Mouse (Mus musculus): Measurements from ENCODE around the gene Rspo1. TPM values are rescaled to one million over a fixed set of nuclear protein-coding genes. Genes with fewer than 3 reads are reported as not detected.

Rspo1 gene
- polyA plus RNA-seq, 1 experiment = 1.6 TPM

GRCm38 (mm10) chr4:124983893-124984526 is 2.2 kb upstream of the Rspo1 start:
- H3K27ac ChIP-seq (ENCODE audit: control insufficient read depth, insufficient read depth, low read depth, low read length, poor library complexity) = no peak overlapping the region
- H3K4me3 ChIP-seq (replicated peaks; ENCODE audit: control insufficient read depth, low read depth, low read length) = no peak overlapping the region
- TF ChIP-seq POLR2A (IDR thresholded peaks at IDR 0.05; ENCODE audit: borderline replicate concordance, control insufficient read depth, low read depth, low read length) (no peak), CTCF (IDR thresholded peaks at IDR 0.05; ENCODE audit: control insufficient read depth, insufficient read depth, low read length) (peak; percentile 39; the same call in 1 of the 2 replicates)
- no peaks in the 10 kb centered on the region for H3K4me1 ChIP-seq (ENCODE audit: control insufficient read depth, insufficient read depth, low read length)
- WGBS = 15% methylated on average over 9 of the region's 9 CpGs

DNA sequence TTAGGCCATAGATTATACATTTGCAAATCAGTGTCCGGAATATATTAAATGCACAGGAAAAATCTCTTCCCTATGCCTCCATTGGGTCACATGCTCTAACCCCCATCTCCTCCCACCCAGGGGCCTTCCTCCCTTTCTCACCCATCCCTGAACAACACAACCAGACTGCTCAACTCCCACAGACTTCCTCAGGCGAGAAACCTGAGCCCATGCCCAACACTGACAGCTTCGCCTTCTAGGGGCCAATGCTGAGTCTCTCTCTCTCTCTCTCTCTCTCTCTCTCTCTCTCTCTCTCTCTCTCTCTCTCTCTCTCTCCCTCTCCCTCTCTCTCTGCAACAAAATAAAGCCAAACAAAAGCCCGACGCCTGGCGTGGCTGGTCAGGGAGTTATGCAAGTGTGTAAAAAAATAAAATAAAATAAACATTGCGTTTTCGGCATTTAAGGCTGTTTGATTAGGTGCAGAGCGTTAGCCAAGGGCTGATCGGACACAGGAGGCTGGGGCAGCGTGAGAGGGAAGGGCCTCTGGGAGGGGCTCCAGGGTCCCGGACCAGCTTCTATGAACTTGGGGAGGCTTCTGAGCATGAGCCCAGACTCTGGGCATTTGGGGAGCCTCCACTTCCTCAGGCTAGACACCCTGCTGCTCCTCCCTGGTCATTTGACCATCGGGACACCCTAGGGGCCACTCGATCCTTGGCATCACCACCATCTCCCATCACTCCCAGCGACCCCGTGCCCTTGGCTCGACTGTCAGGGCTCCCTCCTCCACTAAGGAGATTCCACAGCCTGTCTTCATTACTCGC is 1.2 kb upstream of the Rspo1 start:
- 18% methylated on average over 18 of the region's 18 CpGs for WGBS
- Histone ChIP-seq H3K4me3 (replicated peaks; ENCODE audit: control insufficient read depth, low read depth, low read length) (no peak overlapping the region), H3K27ac (ENCODE audit: control insufficient read depth, insufficient read depth, low read depth, low read length, poor library complexity) (no peak overlapping the region), H3K4me1 (ENCODE audit: control insufficient read depth, insufficient read depth, low read length) (no peaks in the 10 kb centered on the region)
- no peak for TF ChIP-seq POLR2A (IDR thresholded peaks at IDR 0.05; ENCODE audit: borderline replicate concordance, control insufficient read depth, low read depth, low read length)
- no peak for TF ChIP-seq CTCF (IDR thresholded peaks at IDR 0.05; ENCODE audit: control insufficient read depth, insufficient read depth, low read length)

GRCm38 (mm10) chr4:124986739-124987710 is 795 bp downstream of the Rspo1 start:
- no peak for TF ChIP-seq POLR2A (IDR thresholded peaks at IDR 0.05; ENCODE audit: borderline replicate concordance, control insufficient read depth, low read depth, low read length)
- WGBS = 8% methylated on average over 50 of the region's 51 CpGs
- Histone ChIP-seq H3K4me1 (ENCODE audit: control insufficient read depth, insufficient read depth, low read length) (no peaks in the 10 kb centered on the region), H3K27ac (ENCODE audit: control insufficient read depth, insufficient read depth, low read depth, low read length, poor library complexity) (no peak overlapping the region), H3K4me3 (replicated peaks; ENCODE audit: control insufficient read depth, low read depth, low read length) (no peak overlapping the region)

- Histone ChIP-seq H3K27ac (ENCODE audit: control insufficient read depth, insufficient read depth, low read depth, low read length, poor library complexity) (no peak overlapping the region), H3K4me1 (ENCODE audit: control insufficient read depth, insufficient read depth, low read length) (no peaks in the 10 kb centered on the region), H3K4me3 (replicated peaks; ENCODE audit: control insufficient read depth, low read depth, low read length) (no peak overlapping the region)
- TF ChIP-seq CTCF (IDR thresholded peaks at IDR 0.05; ENCODE audit: control insufficient read depth, insufficient read depth, low read length) = no peak
- WGBS = 34% methylated on average over 10 of the region's 10 CpGs
These were observed 1.5 kb downstream of the Rspo1 start for GRCm38 (mm10) chr4:124987711-124988097.

DNA sequence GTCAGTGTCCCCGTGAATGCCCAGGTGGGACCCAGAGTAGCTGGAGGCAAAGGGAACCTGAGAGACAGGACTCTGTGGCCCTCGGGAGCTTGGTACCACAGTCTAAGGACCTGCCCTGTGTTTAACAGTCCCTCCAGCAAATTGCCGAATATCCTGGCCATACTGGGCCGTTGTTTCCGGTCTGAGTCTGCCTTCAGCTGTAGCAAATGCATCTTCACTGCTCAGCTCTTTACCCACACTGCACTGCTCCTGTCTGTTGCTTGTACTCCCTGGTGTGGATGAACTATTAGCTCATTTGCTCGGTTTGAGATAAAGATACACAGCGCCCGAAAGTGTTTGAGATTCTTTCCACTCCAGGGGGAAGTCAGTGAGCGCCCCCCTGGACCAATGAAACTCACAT is 2.2 kb downstream of the Rspo1 start:
- no peak overlapping the region for H3K27ac ChIP-seq (ENCODE audit: control insufficient read depth, insufficient read depth, low read depth, low read length, poor library complexity)
- WGBS = 47% methylated on average over 9 of the region's 9 CpGs
- H3K4me3 ChIP-seq (replicated peaks; ENCODE audit: control insufficient read depth, low read depth, low read length) = no peak overlapping the region
- no peak for TF ChIP-seq CTCF (IDR thresholded peaks at IDR 0.05; ENCODE audit: control insufficient read depth, insufficient read depth, low read length)
- no peak for TF ChIP-seq POLR2A (IDR thresholded peaks at IDR 0.05; ENCODE audit: borderline replicate concordance, control insufficient read depth, low read depth, low read length)
- no peaks in the 10 kb centered on the region for H3K4me1 ChIP-seq (ENCODE audit: control insufficient read depth, insufficient read depth, low read length)

- 22% methylated on average over 20 of the region's 20 CpGs for WGBS
- TF ChIP-seq CTCF (IDR thresholded peaks at IDR 0.05; ENCODE audit: control insufficient read depth, insufficient read depth, low read length) (no peak), POLR2A (IDR thresholded peaks at IDR 0.05; ENCODE audit: borderline replicate concordance, control insufficient read depth, low read depth, low read length) (no peak)
- H3K27ac ChIP-seq (ENCODE audit: control insufficient read depth, insufficient read depth, low read depth, low read length, poor library complexity) = no peak overlapping the region; the same call in 1 of the 2 replicates
- H3K4me1 ChIP-seq (ENCODE audit: control insufficient read depth, insufficient read depth, low read length) = no peaks in the 10 kb centered on the region
- no peak overlapping the region for H3K4me3 ChIP-seq (replicated peaks; ENCODE audit: control insufficient read depth, low read depth, low read length)
These were observed 3.6 kb downstream of the Rspo1 start for GRCm38 (mm10) chr4:124989787-124990253.

DNA sequence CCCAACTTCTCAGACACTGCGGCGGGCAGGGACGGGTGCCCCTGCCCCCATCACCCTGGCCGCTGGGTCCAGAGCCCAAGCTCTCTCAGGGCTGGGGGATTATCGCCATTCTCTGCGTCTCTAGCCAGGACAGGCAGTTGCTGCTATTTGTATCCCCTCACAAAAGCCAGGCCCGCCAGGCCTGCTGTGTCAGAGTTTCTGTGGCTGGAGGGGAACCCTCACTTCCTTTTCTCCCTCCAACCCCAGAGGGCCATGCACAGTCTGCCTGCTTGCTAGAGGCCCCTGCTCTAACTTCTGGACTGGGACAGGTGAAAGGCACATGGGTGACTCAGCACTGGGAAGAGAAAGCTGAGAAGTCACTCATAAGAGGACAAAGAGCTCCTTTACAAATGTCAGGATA is 4.1 kb downstream of the Rspo1 start:
- Histone ChIP-seq H3K27ac (ENCODE audit: control insufficient read depth, insufficient read depth, low read depth, low read length, poor library complexity) (no peak overlapping the region; the same call in 1 of the 2 replicates), H3K4me3 (replicated peaks; ENCODE audit: control insufficient read depth, low read depth, low read length) (no peak overlapping the region), H3K4me1 (ENCODE audit: control insufficient read depth, insufficient read depth, low read length) (no peaks in the 10 kb centered on the region)
- TF ChIP-seq CTCF (IDR thresholded peaks at IDR 0.05; ENCODE audit: control insufficient read depth, insufficient read depth, low read length) = no peak
- TF ChIP-seq POLR2A (IDR thresholded peaks at IDR 0.05; ENCODE audit: borderline replicate concordance, control insufficient read depth, low read depth, low read length) = no peak
- 5% methylated on average over 7 of the region's 7 CpGs for WGBS
